Mouse (Mus musculus) hindbrain, postnatal 0 days (tissue): Measurements from ENCODE around the gene Utp20. TPM values are rescaled to one million over a fixed set of nuclear protein-coding genes. Genes with fewer than 3 reads are reported as not detected.
A peak's percentile ranks its signal among the peaks of the same experiment; 100 is the strongest.
"Not testable (repeated sequence)": the region's sequence is repeated elsewhere in the genome, so short reads cannot be mapped to it uniquely, and the experiment has no call there.

Experiments
- ATAC-seq: fragments of 200-750 bp; cut with Nextera tagmentation; 2 replicates; pipeline ENCODE4 v1.8.0; 2017; ENCODE audit warnings: mild to moderate bottlenecking, moderate TSS enrichment, moderate library complexity
- DNase-seq: peaks from one replicate; pipeline ENCODE4 v3.0.0-alpha.2; 2015; ENCODE audit warnings: low spot score
- H3K27ac ChIP-seq: fragments of 300-500 bp; sonication (generic); 2 replicates; pipeline ENCODE4 v1.5.1; 2014; ENCODE audit warnings: mild to moderate bottlenecking
- H3K27me3 ChIP-seq: fragments of 300-500 bp; sonication (generic); 2 replicates; pipeline ENCODE4 v1.6.1; 2014; ENCODE audit warnings: low read length, mixed read lengths; ENCODE audit not compliant: insufficient read depth
- H3K36me3 ChIP-seq: fragments of 300-500 bp; sonication (generic); 2 replicates; pipeline ENCODE4 v1.6.1; 2014; ENCODE audit warnings: low read length, mixed read lengths; ENCODE audit not compliant: insufficient read depth
- H3K4me1 ChIP-seq: fragments of 300-500 bp; sonication (generic); 2 replicates; pipeline ENCODE4 v1.6.1; 2014; ENCODE audit warnings: antibody characterized with exemption, low read length, mixed read lengths; ENCODE audit not compliant: insufficient read depth
- H3K4me2 ChIP-seq: fragments of 300-500 bp; sonication (generic); 2 replicates; pipeline ENCODE4 v1.6.1; 2014; ENCODE audit warnings: low read depth, mild to moderate bottlenecking, low read length, moderate library complexity, mixed read lengths
- H3K4me3 ChIP-seq: fragments of 300-500 bp; sonication (generic); 2 replicates; pipeline ENCODE4 v1.5.1; 2014; ENCODE audit warnings: low read length
- H3K9ac ChIP-seq: fragments of 300-500 bp; sonication (generic); replicated peaks from 2 replicates; pipeline ENCODE4 v1.6.1; 2014; ENCODE audit warnings: mild to moderate bottlenecking, low read length, moderate library complexity, mixed read lengths
- H3K9me3 ChIP-seq: fragments of 300-500 bp; sonication (generic); 2 replicates; pipeline ENCODE4 v1.6.1; 2016; ENCODE audit warnings: low read length, mixed read lengths
- CTCF ChIP-seq: IDR thresholded peaks from 2 replicates; pipeline ENCODE4 v1.5.1; 2016; ENCODE audit warnings: antibody characterized with exemption, control low read depth, low read depth
- WGBS: fragments of 180-500 bp; shearing (Covaris S2); extraction: QIAGEN DNeasy Blood & Tissue Kit; methylation state at CpG from one replicate; pipeline ENCODE4 v1.1.7; 2014; 5-methylcytosine and 5-hydroxymethylcytosine counted together
- polyA plus RNA-seq: library from polyadenylated mRNA; unstranded; fragments of >200 nt; fragmentation: Nextera tagmentation; extraction: Ambion mirVana; gene quantifications from 2 replicates; pipeline ENCODE4 v1.2.1, GENCODE M21; 2015
- total RNA-seq: library from RNA; depleted of rRNA; stranded (reverse); fragments of >200 nt; gene quantifications from 2 replicates; pipeline ENCODE4 v1.2.3, GENCODE M21; 2014

Gene Utp20
- total and polyA plus RNA-seq, 2 experiments from 2014 or later = 4.7 to 9.1 TPM

GRCm38 (mm10) chr10:88849976-88850375 is 23.4 kb upstream of the Utp20 start:
- no peak for TF ChIP-seq CTCF
- DNase-seq = no peak
- Histone ChIP-seq H3K4me3 (no peak overlapping the region), H3K27me3 (no peaks in the 10 kb centered on the region), H3K9me3 (no peaks in the 10 kb centered on the region), H3K4me2 (no peak overlapping the region), H3K27ac (no peak overlapping the region), H3K4me1 (no peaks in the 10 kb centered on the region), H3K9ac (no peak overlapping the region), H3K36me3 (no peaks in the 10 kb centered on the region)
- no peak for ATAC-seq
- WGBS = 84% methylated on average over 4 of the region's 4 CpGs

DNA sequence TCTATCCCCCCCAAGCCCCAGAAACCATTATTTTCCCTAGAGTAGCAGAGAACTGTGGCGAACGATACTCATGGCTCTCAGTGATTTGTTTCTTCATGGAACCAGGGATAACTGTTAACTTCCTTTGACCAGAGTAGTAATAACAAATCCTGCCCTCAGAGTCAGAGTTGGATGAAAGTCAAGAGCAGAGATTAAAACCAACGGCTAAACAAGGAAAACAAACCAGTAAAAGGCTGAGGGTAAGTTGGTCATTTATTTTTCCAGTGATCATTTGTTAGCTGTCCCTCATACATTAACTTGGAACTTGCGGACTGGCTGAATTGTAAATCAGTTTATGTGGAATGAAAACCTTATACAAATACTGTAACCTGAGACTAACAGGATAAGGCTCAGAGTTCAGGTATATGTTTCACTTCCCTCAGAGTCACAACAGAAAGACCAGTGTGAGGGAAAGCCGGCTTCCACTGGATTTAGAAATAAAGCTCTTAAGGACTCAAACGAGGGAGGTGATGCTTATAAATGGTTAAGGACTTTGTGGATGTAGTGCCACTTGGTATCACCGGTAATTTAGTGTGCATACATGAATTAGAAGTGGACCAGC is 22.4 kb upstream of the Utp20 start:
- H3K9ac ChIP-seq = no peak overlapping the region
- H3K4me1 ChIP-seq = no peaks in the 10 kb centered on the region
- WGBS = 87% methylated on average over 7 of the region's 7 CpGs
- TF ChIP-seq CTCF = no peak
- H3K4me3 ChIP-seq = no peak overlapping the region
- no peaks in the 10 kb centered on the region for H3K36me3 ChIP-seq
- DNase-seq (no peak), ATAC-seq (no peak)
- H3K27me3 ChIP-seq = no peaks in the 10 kb centered on the region
- no peak overlapping the region for H3K4me2 ChIP-seq
- no peak overlapping the region for H3K27ac ChIP-seq
- no peaks in the 10 kb centered on the region for H3K9me3 ChIP-seq

DNA sequence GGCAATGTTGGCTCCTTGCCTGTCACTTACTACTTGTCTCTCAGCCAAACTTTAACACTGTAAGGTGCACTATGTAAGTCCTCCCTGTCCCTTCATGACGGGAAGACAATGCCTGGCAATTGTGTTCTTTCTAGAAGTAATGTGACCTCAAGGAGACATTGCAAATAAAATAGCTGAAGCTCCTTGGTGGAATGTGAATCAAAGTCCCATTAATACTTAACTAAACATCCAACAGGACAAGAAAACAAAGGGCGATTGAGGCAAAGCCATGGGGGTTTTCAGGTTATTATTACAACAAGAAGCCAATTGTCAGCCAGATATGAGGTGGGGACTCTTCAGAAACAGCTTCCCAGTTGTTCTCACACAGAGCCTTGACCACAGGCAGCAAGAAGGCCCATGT is 7.6 kb upstream of the Utp20 start:
- Histone ChIP-seq H3K27me3 (no peaks in the 10 kb centered on the region), H3K27ac (no peak overlapping the region), H3K4me3 (no peak overlapping the region), H3K4me1 (no peaks in the 10 kb centered on the region), H3K4me2 (no peak overlapping the region), H3K36me3 (no peaks in the 10 kb centered on the region), H3K9me3 (no peaks in the 10 kb centered on the region), H3K9ac (no peak overlapping the region)
- TF ChIP-seq CTCF = no peak
- ATAC-seq (no peak), DNase-seq (no peak)
- WGBS = 67% methylated on average over 2 of the region's 2 CpGs

DNA sequence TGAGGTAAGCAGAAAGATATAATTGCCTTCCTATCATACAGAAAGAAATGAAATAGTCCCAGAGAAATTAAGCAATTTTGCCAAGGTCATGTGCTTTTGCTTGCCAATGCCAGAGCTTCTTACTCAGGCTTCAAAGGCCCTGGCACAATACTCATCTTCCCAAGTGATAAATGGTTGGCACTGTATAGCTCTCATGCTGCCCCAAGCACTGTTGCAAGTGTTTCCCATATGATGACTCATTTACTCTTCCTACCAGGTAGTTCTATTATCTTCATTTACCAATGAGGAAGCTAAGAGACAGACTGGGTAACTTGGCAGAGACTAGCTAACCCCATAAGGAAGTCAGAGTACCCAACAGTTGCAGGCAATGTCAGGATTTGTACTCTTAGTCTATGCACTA is 1.8 kb upstream of the Utp20 start:
- DNase-seq = no peak
- Histone ChIP-seq H3K9me3 (no peaks in the 10 kb centered on the region), H3K4me1 (0 out of 2 replicates have a peak, but pooled peaks cover 4% of the 10 kb centered on the region), H3K4me3 (no peak overlapping the region), H3K36me3 (no peaks in the 10 kb centered on the region), H3K27me3 (no peaks in the 10 kb centered on the region), H3K9ac (no peak overlapping the region), H3K4me2 (no peak overlapping the region), H3K27ac (no peak overlapping the region)
- no peak for ATAC-seq
- TF ChIP-seq CTCF = no peak

- Histone ChIP-seq H3K9ac (no peak overlapping the region), H3K9me3 (no peaks in the 10 kb centered on the region), H3K4me3 (no peak overlapping the region), H3K27me3 (no peaks in the 10 kb centered on the region), H3K36me3 (no peaks in the 10 kb centered on the region), H3K27ac (no peak overlapping the region), H3K4me2 (peak overlapping the region; percentile 68), H3K4me1 (0 out of 2 replicates have a peak, but pooled peaks cover 4% of the 10 kb centered on the region)
- DNase-seq (no peak), ATAC-seq (no peak)
- 90% methylated on average over 4 of the region's 4 CpGs for WGBS
- no peak for TF ChIP-seq CTCF
These were observed 992 bp upstream of the Utp20 start for GRCm38 (mm10) chr10:88827596-88827995.

DNA sequence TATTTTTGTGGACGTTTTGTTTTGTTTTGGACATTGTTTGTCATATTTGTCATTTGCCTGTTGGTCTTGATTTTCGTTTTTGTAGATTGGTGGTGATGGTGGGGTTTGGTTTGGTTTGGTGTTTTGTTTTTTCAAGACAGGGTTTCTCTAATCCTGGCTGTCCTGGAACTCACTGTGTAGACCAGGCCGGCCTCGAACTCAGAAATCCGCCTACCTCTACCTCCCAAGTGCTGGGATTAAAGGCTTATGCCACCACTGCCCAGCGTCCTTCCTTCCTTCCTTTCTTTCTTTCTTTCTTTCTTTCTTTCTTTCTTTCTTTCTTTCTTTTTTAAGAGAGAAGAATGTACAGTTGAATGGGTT is 323 bp upstream of the Utp20 start:
- peak; percentile 64 for ATAC-seq
- DNase-seq, H3K27me3 ChIP-seq, H3K4me1 ChIP-seq, H3K36me3 ChIP-seq, H3K27ac ChIP-seq, H3K9me3 ChIP-seq: not testable (repeated sequence)
- Histone ChIP-seq H3K4me2 (peak overlapping the region; percentile 68), H3K4me3 (peak overlapping the region; percentile 88), H3K9ac (peak overlapping the region; percentile 58; the same call in 1 of the 2 replicates)
- WGBS = 3% methylated on average over 6 of the region's 6 CpGs

GRCm38 (mm10) chr10:88817335-88817734 is 9.3 kb downstream of the Utp20 start:
- H3K4me2 ChIP-seq = no peak overlapping the region
- H3K4me3 ChIP-seq = no peak overlapping the region
- H3K36me3 ChIP-seq = peaks cover 52% of the 10 kb centered on the region
- DNase-seq = no peak
- H3K27me3 ChIP-seq = no peaks in the 10 kb centered on the region
- H3K9me3 ChIP-seq = no peaks in the 10 kb centered on the region
- 89% methylated on average over 5 of the region's 5 CpGs for WGBS
- no peak; the same call in 1 of the 2 replicates for TF ChIP-seq CTCF
- H3K9ac ChIP-seq = no peak overlapping the region
- ATAC-seq = no peak
- H3K27ac ChIP-seq = no peak overlapping the region
- no peaks in the 10 kb centered on the region for H3K4me1 ChIP-seq
